Mouse (Mus musculus) midbrain, embryonic 10.5 days (tissue): ENCODE measurements at regions not wholly inside any gene's neighbourhood (a gene's known extent, or its start where the extent isn't known, plus 50 kb on each side); places are given as distances from the start of the nearest gene placed in this dataset.

Source experiments
- DNase-seq: peaks from one replicate; pipeline ENCODE4 v3.0.0-alpha.2; 2017; ENCODE audit warnings: low spot score
- H3K27ac ChIP-seq: fragments of 300-500 bp; sonication (generic); replicated peaks from 2 replicates; pipeline ENCODE4 v1.5.1; 2016; ENCODE audit warnings: mild to moderate bottlenecking
- H3K27me3 ChIP-seq: fragments of 300-500 bp; sonication (generic); 2 replicates; pipeline ENCODE4 v1.6.1; 2016; ENCODE audit warnings: low read depth, mild to moderate bottlenecking; ENCODE audit not compliant: poor library complexity, severe bottlenecking
- H3K36me3 ChIP-seq: fragments of 300-500 bp; sonication (generic); 2 replicates; pipeline ENCODE4 v1.6.1; 2016; ENCODE audit warnings: mild to moderate bottlenecking, moderate library complexity
- H3K4me1 ChIP-seq: fragments of 300-500 bp; sonication (generic); 2 replicates; pipeline ENCODE4 v1.6.1; 2016
- H3K4me3 ChIP-seq: fragments of 300-500 bp; sonication (generic); 2 replicates; pipeline ENCODE4 v1.5.1; 2016; ENCODE audit warnings: mild to moderate bottlenecking, moderate library complexity
- H3K9me3 ChIP-seq: fragments of 300-500 bp; sonication (generic); replicated peaks from 2 replicates; pipeline ENCODE4 v1.6.1; 2016; ENCODE audit warnings: mild to moderate bottlenecking
- WGBS: fragments of 180-500 bp; shearing (Covaris S2); methylation state at CpG from one replicate; pipeline ENCODE4 v1.1.7; 2016; 5-methylcytosine and 5-hydroxymethylcytosine counted together

GRCm38 (mm10) chr17:79147883-79148282 is 96.2 kb downstream of the Qpct start:
- Histone ChIP-seq H3K36me3 (no peaks in the 10 kb centered on the region), H3K9me3 (no peaks in the 10 kb centered on the region), H3K4me3 (no peak overlapping the region), H3K27me3 (no peaks in the 10 kb centered on the region), H3K4me1 (no peaks in the 10 kb centered on the region), H3K27ac (no peak overlapping the region)
- no peak for DNase-seq
- 79% methylated on average over 3 of the region's 3 CpGs for WGBS

GRCm38 (mm10) chr17:79144913-79145625 is 93.4 kb downstream of the Qpct start:
- H3K4me3 ChIP-seq, result no peak overlapping the region

GRCm38 (mm10) chr17:79143031-79143430 is 91.3 kb downstream of the Qpct start:
- no peak overlapping the region for H3K27ac ChIP-seq
- no peak overlapping the region for H3K4me3 ChIP-seq
- no peaks in the 10 kb centered on the region for H3K27me3 ChIP-seq
- no peak for DNase-seq
- no peaks in the 10 kb centered on the region for H3K4me1 ChIP-seq
- H3K9me3 ChIP-seq, result no peaks in the 10 kb centered on the region
- WGBS, result 43% methylated on average over 1 of the region's 1 CpGs
- no peaks in the 10 kb centered on the region for H3K36me3 ChIP-seq

More at GRCm38 (mm10) chr17:79144913-79145625, 93.4 kb downstream of the Qpct start:
- no peaks in the 10 kb centered on the region for H3K36me3 ChIP-seq
- no peak overlapping the region for H3K27ac ChIP-seq
- H3K4me1 ChIP-seq, result no peaks in the 10 kb centered on the region
- no peak for DNase-seq
- no peaks in the 10 kb centered on the region for H3K9me3 ChIP-seq
- no peaks in the 10 kb centered on the region for H3K27me3 ChIP-seq
- 76% methylated on average over 2 of the region's 2 CpGs for WGBS
